Mouse (Mus musculus) kidney, adult 2 months (tissue): Measurements from ENCODE around the gene Hormad2.

Experiments used
- CTCF ChIP-seq: fragments of 200-500 bp; conservative IDR thresholded peaks from 2 replicates; pipeline ENCODE4 v1.5.1; 2011; ENCODE audit warnings: low read depth, mild to moderate bottlenecking, control low read depth, low read length, moderate library complexity, mixed read lengths; ENCODE audit not compliant: insufficient read depth, insufficient read length
- POLR2A ChIP-seq: fragments of 200-500 bp; IDR thresholded peaks from one replicate; pipeline ENCODE4 v1.6.1; 2011; ENCODE audit warnings: low read depth, low read length, control low read depth

GRCm38 (mm10) chr11:4451116-4451515 lies 10.2 kb upstream of the Hormad2 start:
- TF ChIP-seq CTCF: peak; percentile 83
- TF ChIP-seq POLR2A: no peak
